Mouse (Mus musculus): ENCODE data around the gene Hnrnpa0.

The Hnrnpa0 gene

GRCm38 (mm10) chr13:58126862-58127765, 1.2 kb downstream of the Hnrnpa0 start:
- DNase-seq (ENCODE audit: low read depth, low spot score) = peak; percentile 40

- DNase-seq (ENCODE audit: low read depth, low spot score) = peak; percentile 86
These were observed 2.2 kb downstream of the Hnrnpa0 start for GRCm38 (mm10) chr13:58126126-58126525.

- no peak for DNase-seq (ENCODE audit: low read depth, low spot score)
These were observed 3.4 kb downstream of the Hnrnpa0 start for GRCm38 (mm10) chr13:58124989-58125388.

- no peak for DNase-seq (ENCODE audit: low read depth, low spot score)
These were observed 4.1 kb downstream of the Hnrnpa0 start for GRCm38 (mm10) chr13:58124278-58124677.

- no peak for DNase-seq (ENCODE audit: low read depth, low spot score)
These were observed 5.0 kb downstream of the Hnrnpa0 start for GRCm38 (mm10) chr13:58123381-58123780.

GRCm38 (mm10) chr13:58122786-58123297, 5.5 kb downstream of the Hnrnpa0 start:
- DNase-seq (ENCODE audit: low read depth, low spot score) = no peak

- DNase-seq (ENCODE audit: low read depth, low spot score) = peak; percentile 86
These were observed 10.9 kb downstream of the Hnrnpa0 start for GRCm38 (mm10) chr13:58117318-58118017.

GRCm38 (mm10) chr13:58116801-58117200, 11.6 kb downstream of the Hnrnpa0 start:
- no peak for DNase-seq (ENCODE audit: low read depth, low spot score)

GRCm38 (mm10) chr13:58115227-58115626, 13.1 kb downstream of the Hnrnpa0 start:
- no peak for DNase-seq (ENCODE audit: low read depth, low spot score)

- peak; percentile 78 for DNase-seq (ENCODE audit: low read depth, low spot score)
These were observed 15.1 kb downstream of the Hnrnpa0 start, which contains the start of gene Klhl3 for GRCm38 (mm10) chr13:58113061-58113900. Gene Klhl3, minus strand, starts transcription at chr13:58113592.

- no peak for DNase-seq (ENCODE audit: low read depth, low spot score)
These were observed 15.7 kb downstream of the Hnrnpa0 start for GRCm38 (mm10) chr13:58112601-58113041.

GRCm38 (mm10) chr13:58112191-58112590, 16.2 kb downstream of the Hnrnpa0 start:
- no peak for DNase-seq (ENCODE audit: low read depth, low spot score)

GRCm38 (mm10) chr13:58111306-58111705, 17.1 kb downstream of the Hnrnpa0 start:
- no peak for DNase-seq (ENCODE audit: low read depth, low spot score)

GRCm38 (mm10) chr13:58090643-58091042, 37.7 kb downstream of the Hnrnpa0 start:
- DNase-seq (ENCODE audit: low read depth, low spot score) = peak; percentile 39

GRCm38 (mm10) chr13:58084396-58084795, 44.0 kb downstream of the Hnrnpa0 start:
- no peak for DNase-seq (ENCODE audit: low read depth, low spot score)

- DNase-seq (ENCODE audit: low read depth, low spot score) = no peak
These were observed 44.8 kb downstream of the Hnrnpa0 start for GRCm38 (mm10) chr13:58083521-58083920.

GRCm38 (mm10) chr13:58083048-58083447, 45.3 kb downstream of the Hnrnpa0 start:
- no peak for DNase-seq (ENCODE audit: low read depth, low spot score)

GRCm38 (mm10) chr13:58078361-58078760, 50.0 kb downstream of the Hnrnpa0 start:
- no peak for DNase-seq (ENCODE audit: low read depth, low spot score)

All from R1 (cell line).